Mouse (Mus musculus): ENCODE results near the gene Ptprg.

The Ptprg gene

DNA sequence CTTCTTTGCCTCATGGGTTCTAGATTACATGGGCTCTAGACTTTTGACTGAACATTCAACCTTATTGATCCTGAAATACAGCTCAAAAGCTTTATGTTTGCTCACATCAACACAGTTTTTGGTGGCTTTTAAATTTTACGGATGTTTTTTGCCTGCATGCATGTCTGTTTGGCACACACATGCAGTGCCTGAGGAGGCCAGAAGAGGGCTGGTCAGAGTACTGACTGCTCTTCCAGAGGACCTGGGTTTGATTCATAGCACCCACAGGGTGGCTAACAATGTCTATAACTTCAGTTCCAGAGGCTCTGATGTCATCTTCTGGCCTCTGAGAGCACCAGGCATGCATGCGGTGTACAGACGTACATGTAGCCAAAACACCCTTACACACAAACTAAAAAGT, 12.0 kb downstream of the Ptprg start:
- no peak for DNase-seq (ENCODE audit: low read depth)

DNA sequence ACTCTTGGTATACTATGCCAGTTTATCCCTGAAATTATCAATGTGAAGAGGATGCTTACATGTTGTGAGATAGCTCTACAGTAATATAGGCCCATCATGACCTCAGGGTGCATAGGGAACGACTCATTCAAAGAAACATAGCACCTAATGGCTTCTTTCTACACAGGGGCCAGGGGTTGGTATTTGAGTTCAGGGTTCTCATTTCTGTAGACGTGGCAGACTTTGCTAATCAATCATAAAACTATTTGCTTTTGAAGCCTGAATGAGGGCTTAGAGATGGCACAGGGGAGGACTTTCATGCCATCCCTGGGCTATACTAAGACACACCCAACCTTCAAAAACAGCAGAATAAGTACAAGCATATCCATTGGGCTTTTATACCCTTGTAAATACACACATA, 16.4 kb downstream of the Ptprg start:
- DNase-seq (ENCODE audit: low read depth), result no peak

DNA sequence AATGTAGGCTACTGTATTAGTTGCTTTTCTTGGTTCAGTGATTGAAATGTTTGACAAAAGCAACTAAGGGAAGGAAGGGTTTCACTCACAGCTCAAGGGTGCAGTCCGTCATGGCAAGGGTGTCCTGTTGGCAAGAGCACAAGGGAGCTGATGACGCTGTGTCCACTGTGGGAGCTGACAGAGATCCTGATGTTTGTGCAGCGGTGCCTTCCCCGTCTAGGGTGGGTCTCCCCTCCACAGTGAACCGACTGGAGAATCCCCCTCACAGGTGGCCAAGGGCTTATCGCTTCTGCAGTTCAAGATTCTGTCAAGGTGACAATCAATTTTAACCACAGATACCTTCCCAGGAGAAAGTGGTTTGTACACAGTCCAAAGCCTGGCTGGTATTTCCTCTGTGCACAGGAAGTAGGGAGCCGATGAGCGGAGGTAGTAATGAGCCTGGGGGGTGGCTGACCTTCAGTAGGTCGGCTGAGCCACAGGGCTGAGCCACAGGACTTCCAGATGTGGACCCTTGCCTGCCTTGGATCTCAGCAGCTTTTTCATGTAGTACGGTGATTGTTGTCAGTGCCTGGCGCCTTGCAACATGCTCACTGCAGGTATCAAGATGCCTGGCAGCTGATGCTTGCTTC, 18.5 kb downstream of the Ptprg start:
- no peak for DNase-seq (ENCODE audit: low read depth)

DNA sequence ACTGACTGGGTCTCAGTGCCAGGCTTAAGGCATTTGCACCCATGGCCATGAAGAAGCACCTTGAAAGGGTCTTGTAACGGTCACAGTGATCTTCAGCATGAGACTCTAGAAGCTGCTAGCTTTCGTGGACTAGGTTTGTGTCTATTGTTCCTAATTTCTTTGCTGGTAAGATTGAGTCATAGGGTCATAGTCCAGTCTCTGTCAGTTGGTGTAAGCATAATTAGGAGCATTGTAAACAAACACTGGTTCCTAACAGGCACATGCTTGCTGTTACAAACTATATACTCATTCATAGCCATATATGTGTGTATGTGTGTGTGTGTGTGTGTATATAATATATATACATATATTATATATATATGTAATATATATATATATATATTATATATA, 19.1 kb downstream of the Ptprg start:
- no peak for DNase-seq (ENCODE audit: low read depth)

DNA sequence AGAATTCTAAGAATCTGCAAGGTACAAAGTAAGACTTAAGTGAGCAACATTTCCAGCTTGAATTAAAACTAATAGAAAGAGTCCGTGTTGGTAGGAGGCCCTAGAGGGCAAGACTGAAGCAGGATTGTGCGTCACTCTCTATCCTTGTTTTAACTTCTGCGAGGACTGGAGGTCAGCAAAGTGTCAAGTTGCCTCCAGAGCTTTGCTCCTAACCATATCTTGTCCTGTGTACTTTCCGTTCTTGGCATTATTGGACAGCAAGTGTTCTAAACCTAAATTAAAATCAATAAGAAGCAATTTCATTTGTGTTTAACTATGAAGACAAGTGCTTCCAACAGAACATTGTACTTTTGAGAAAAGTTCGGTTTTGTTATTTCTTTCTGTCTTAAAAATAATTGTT, 20.4 kb downstream of the Ptprg start:
- no peak for DNase-seq (ENCODE audit: low read depth)

DNA sequence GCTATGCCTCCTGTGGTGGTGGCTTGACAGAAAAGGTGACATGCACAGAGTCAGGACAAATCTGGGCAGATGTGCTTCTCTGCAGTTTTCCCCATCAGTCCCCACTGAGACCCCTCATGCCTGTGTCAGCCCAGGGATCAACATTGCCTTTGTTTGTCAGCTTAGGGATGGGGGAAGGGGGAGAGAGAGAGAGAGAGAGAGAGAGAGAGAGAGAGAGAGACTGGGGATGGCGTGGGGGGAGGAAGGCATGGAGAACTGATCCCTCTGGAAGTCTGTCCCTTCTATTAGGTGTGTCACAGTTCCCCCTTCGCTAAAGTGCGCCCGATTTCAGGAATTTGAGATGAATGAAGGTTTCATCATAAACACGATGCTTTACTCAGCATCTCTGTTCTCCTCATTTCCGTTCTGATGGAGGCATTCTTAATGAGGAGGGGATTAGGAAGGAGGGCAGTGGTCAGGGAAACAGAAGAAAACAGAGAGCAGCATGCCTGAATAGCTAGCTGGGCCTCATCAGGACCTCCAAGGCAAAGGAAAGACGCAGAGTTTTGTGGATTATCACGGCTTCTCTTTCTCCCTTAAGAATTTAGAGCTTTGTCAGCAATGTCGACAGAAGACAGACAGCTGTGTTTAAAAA, 24.1 kb downstream of the Ptprg start:
- DNase-seq (ENCODE audit: low read depth), result no peak

DNA sequence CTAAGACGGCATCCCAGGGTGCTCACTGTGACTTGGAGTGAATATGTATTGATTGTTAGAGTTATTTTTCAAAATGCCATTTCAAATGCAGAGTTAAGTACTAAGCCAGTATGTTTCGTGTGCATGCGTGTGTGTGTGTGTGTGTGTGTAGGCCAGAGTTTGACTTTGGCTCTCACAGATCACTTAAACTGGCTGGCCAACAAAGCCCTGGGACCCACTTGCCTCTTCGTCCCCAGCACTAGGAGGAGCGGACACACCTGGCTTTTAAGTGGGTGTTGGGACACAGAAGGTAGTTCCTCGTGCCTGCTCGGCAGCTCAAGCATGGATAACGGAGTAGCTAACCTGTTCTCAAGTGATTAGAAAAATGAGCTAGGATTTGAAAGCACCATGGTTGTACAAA, 24.6 kb downstream of the Ptprg start:
- no peak for DNase-seq (ENCODE audit: low read depth)

DNA sequence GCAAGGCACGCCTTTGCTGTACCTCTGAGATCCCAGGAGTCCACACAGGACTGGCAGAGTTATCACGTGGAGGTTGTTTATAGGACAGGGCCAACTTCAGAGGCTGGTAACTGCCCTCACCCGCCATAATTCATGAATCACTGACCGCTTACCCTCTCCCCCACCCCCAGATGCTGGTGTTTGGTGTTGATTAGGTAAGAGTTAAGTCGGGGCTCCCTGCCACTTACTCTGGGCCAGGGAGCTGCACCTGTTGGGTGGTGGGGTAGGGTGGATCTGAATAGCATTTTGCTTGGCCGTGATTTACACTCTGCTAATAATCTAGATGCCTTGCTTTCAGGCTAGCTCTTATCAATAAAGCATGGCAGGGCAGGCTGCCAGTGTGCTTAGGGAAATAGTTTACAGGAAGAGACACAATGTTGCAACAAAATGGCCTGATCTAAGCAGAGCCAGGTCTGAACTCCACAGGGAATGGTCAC, 25.2 kb downstream of the Ptprg start:
- no peak for DNase-seq (ENCODE audit: low read depth)

DNA sequence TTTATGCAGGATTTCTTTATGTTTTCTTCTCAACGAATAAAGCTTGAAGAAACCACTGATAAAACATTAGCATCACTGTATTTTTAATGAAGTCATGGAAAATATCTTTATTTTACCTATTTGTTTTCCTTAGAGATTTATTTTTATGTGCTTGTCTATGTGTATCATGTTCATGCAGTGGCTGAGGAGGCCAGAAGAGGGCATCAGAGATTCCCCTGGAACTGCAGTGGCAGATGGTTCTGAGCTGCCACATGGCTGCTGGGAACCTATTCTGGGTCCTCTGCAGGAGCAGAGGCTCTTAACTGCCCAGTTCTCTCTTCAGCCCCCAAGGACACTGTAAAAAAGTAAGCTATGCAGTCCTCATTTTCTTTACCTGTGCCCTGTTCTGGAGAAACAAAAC, 26.6 kb downstream of the Ptprg start:
- DNase-seq (ENCODE audit: low read depth), result no peak

DNA sequence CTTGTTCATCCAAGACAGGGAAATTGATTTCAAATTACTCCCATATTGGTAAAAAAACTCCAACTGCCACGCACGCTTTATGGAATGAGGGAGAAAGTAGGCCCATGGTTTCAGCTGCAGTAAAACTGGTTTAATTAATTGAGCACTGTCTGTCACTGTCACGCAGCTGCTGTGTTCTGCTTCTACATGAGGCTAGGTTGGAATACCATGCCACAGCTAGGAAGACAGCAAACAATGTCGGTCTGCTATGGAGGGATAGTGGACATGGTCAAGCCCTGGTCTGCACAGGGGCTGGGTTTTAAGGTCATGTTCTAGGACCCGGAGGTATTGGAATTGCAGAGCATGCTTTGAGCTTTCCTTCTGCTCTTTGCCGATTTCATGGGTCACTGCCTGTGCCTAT, 30.9 kb downstream of the Ptprg start:
- DNase-seq (ENCODE audit: low read depth), result no peak

DNA sequence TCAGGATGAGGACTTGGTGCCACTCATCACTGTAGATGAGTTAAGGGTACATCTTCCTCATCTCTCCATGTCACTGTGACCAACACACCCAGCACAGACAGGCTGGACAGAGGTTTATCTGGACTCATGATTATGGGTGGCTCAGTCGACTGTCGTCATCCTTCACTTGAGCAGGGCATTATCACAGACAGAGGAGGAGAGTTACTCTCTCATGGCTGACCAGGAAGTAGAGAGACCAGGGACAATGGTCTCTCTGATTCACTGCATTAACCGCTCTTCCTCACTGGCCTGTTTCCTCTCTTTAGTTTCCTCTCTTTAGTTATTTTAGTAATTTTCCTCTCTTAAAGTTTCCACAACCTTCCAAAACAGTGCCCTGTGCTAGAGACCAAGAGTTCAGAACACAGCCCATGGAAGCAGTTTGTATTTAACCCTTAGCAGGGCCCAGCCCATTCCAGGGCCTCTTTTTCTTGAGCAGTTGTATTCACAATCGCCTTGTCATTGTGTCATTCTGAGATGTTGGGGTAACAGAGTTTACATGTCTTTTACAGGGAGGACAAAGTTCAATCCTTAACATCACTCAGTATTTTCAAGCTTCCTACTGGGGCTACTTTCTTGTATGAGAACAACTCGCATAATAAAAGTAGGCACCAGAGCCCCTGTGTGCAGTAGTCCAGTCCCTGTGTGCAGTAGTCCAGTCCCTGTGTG, 31.7 kb downstream of the Ptprg start:
- DNase-seq (ENCODE audit: low read depth), result no peak

DNA sequence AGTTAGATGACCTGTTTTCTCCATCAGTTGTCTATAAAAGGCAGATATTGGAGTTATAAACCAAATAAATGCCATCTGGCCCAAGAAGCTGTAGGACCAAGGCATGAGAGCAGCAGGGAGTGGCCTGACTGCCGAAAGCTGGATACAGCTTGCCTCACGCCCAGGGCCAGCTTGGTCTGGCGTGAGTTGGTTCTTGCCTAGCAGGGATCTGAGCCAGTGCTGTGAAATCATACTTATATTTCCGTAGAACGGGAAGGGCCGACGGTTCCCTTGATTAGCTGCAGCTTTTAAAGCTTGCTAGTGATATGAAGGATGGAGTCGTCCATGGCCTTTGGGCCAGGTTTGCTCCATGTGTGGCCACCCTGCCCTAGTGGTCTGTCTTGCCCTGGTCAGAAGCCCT, 37.1 kb downstream of the Ptprg start:
- no peak for DNase-seq (ENCODE audit: low read depth)

DNA sequence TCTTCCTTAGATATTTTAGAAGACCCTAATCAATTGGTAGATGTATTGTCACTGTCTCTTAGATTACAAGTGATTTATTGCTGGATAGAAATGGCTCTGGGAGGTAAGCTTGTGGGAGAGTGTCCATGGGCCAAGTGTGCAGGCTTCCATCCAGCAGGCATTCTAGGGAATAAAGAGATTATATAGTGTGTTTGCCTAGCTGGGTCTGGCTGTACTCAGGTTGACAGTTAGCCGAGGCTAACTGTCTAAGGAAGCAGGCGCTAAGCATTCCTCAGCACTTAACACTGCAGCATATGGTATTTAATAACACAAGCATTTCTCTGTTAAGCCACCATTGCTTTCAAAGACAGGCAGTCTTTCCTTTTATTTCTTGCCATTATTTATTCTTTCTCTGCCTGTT, 39.3 kb downstream of the Ptprg start:
- no peak for DNase-seq (ENCODE audit: low read depth)

DNA sequence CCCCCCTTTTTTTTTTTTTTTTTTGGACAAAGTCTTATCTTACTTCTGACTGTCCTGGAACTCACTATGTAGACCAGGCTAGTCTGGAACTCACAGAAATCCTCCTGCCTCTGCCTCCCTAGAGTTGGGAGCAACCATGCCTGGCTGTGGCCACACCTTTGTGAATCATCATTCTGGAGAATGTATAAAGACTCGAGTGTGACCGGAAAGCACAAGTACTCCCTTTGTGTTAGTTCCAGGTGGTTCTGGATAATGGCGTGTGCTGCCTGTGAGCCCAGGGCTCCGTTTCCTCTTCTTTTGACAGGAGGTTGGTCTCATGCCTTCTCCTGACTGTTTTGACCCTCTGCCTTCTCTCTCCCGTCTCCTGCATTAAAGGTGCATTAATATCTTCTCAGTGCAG, 41.0 kb downstream of the Ptprg start:
- DNase-seq (ENCODE audit: low read depth), result no peak

DNA sequence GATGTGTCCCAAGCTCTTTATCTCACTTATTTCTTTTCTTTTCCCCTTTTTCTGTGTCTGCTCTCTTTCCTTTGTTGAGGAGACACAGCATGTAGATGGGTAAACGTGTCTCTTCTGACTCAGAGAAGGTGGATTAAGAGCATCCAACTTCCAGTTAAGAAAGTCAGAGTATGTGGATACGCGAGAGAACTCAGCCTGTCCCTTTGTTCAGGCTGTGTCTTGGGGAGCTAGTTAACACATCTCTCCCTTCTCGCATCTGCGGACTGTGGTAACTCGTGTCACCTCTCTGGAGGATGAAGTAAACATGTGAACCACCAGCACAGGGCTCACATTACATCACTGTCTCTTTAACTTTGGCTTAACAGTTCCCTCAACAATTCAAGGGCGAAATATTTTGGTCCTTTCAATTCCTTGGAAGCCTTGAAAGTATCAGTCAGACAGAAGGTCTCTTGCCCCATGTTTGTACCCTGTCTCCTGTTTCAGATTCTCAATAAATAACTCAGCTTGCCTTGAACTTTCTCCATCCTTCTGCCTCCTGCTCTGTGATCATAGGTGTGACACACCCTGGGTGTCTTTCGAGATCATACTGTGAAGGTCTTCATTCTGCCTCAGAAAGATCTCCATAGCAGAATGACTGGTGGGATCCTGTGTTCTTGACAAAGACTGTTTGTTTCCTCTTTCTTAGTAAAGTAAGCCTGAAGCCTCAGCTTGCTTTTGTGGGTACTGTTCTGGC, 51.0 kb downstream of the Ptprg start:
- DNase-seq (ENCODE audit: low read depth), result no peak

DNA sequence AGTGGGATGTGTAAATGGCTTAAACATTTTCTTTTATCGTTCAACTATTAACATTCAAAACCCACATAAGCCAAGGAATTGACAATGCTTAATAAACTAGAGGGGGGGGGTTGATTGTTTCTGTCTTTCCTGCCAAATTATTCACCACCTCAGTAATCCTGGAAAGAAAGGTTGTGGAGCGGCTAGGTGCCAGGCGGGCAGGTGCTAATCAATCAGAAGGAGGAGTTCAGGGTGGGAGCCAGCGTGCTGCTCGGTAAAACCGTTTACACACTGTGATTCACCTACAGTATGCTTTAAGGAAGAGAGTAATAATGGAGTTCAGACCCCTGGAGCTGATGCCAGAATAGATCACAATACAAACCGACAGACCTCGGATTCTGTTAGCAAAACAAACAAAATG, 55.0 kb downstream of the Ptprg start:
- DNase-seq (ENCODE audit: low read depth), result no peak

DNA sequence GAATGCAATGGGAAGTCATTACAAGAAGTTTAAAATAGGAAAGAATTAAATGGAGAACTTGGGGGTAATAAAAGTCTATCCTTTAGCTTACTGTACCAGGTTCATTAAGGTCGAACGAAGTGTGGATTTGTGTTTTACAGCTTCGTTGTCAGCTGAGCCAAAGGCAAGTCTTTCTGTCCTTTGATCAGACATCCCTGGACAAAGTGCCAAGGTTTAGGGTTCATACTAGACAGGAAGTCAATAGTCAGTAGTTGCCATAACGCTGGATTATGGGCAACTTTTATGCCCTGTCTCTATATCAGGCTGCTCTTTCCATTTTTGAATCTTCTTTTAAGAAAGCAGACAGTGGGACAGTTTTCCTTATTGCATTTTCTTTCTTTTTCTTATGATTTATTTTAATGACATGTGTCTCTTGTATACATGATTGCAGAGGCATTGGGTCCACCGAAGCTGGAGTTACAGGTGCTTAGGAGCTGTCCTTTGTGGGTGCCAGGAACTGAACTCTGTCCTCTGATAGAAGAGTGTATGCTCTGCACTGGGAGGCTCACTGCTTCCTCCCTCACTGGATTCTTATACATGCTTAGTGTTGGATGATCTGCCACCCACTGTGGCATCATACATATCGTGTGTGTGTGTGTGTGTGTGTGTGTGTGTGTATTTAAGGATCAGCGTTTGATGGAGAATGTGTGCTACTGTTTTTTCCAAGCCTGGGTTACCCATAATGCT, 56.7 kb downstream of the Ptprg start:
- no peak for DNase-seq (ENCODE audit: low read depth)

DNA sequence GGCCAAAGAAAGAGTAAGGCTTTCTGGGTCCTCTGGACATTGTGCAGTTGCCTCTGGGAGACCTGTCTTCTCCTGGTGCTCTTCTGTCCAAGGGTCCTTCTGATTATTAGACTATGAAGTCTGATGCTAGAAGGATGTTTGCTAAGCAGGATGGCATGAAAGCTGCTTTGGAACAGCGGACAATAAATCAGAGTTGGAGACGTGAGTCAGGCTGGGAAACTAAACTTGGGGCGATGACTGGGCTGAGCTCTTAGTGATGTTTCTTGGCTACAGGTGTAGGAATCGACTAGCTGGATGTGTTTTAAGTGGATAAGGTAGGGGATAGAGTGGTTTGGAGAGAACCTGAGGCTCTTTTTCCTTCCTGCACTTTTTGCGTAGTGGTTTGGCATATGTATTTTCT, 59.1 kb downstream of the Ptprg start:
- no peak for DNase-seq (ENCODE audit: low read depth)

DNA sequence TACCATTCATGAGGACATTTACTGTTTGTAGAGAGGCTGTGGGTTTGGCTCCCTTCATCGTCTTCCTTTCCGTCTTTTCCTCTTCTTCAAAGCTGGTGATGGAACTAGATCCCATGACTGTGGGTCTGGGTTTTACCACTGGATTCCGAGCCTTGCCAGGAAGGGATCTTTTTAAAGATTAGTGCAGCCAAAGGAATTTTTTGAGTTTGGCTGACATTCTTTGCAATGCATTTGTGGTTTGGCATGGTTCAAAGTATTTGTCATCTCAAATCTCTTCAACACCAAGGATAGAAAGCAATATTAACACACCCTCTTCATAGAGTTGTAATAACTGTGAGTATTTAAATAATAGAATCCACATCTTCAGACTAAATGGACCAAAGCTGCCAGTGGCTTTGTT, 59.8 kb downstream of the Ptprg start:
- DNase-seq (ENCODE audit: low read depth), result no peak

DNA sequence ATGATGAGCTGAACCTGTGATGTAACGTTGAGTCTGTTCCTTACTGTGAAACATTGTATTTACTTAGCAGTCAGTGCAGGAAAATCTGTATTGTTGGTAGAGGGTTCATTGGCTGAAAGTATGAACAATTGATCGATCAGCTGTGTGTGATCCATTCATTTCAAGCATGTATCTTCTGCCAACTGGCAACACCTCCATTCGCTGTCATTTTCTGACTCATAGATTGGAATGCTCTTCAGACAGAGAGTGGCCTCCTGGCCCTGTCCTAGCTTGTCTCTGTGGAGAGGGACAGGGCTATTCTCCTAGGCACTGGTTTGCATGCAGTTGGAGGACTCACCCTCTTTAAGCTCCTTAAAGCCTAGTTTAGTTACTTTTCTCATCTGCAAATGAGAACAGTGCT, 62.4 kb downstream of the Ptprg start:
- DNase-seq (ENCODE audit: low read depth), result no peak

DNA sequence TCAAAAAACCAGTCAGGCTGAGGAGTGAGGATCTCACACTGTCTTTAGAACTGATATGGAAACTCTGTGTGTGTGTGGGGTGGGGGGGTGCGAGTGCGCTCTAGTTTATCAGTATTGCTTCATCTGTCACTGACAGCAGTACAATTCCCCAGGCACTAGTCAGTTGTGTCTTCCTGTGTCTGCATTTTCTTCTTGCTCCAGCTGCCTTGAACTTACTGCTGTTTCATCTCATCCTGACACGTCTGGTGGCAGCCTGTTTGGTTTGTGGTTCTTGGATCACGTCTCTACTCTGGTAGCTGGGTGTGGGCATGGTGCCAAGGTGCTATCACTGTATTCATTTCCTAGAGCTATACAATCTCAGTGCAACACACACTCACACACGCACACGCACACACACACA, 64.0 kb downstream of the Ptprg start:
- DNase-seq (ENCODE audit: low read depth), result no peak

DNA sequence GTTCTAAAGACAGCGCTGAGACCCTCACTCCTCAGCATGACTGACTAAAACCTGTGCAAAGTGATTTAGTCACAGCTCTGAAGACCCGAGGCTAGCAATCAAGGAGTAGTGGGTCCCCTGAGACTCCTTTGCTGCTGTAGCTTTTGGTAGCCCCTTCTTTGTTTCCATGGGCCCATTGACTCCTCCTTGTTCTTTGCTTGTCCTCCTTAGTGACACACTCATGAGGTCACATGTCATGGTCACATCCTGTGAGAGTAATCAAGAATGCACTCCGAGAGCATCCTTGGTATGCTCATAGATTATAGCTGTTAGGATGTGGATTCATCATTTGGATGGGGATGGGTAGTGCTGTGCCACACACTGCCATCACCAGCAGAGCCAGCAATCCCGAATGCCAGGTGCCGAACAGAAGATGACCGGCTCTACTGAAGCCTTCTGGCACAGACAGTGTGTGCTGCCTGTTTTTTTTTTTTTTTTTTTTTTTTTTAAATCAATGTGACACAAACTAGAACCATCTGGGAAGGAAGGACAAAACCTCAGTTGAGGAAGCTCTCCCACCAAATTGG, 64.9 kb downstream of the Ptprg start:
- DNase-seq (ENCODE audit: low read depth), result no peak
